Mouse (Mus musculus): ENCODE data around the gene Ttc7. TPM values are rescaled to one million over a fixed set of nuclear protein-coding genes. Genes with fewer than 3 reads are reported as not detected.

Ttc7 gene
- polyA plus RNA-seq, 1 experiment from 2014 or later = 5.3 TPM

- Histone ChIP-seq H3K27me3 (no peaks in the 10 kb centered on the region), H3K9ac (no peak overlapping the region), H3K27ac (replicated peaks) (no peak overlapping the region), H3K4me1 (replicated peaks) (peaks cover 31% of the 10 kb centered on the region), H3K4me3 (no peak overlapping the region), H3K9me3 (no peaks in the 10 kb centered on the region), H3K36me3 (no peaks in the 10 kb centered on the region), H3K4me2 (no peak overlapping the region)
- WGBS = 66% methylated on average over 8 of the region's 8 CpGs
- ATAC-seq (ENCODE audit: low FRiP score, low read depth) = no peak
These were observed 82.6 kb downstream of the Ttc7 start for GRCm38 (mm10) chr17:87365268-87365667.

GRCm38 (mm10) chr17:87366520-87366919 is 83.8 kb downstream of the Ttc7 start:
- no peaks in the 10 kb centered on the region for H3K9me3 ChIP-seq
- no peaks in the 10 kb centered on the region for H3K36me3 ChIP-seq
- no peak overlapping the region for H3K9ac ChIP-seq
- ATAC-seq (ENCODE audit: low FRiP score, low read depth) = no peak
- H3K4me3 ChIP-seq = no peak overlapping the region
- 32% methylated on average over 2 of the region's 2 CpGs for WGBS
- H3K27ac ChIP-seq (replicated peaks) = no peak overlapping the region
- peaks cover 34% of the 10 kb centered on the region for H3K4me1 ChIP-seq (replicated peaks)
- H3K4me2 ChIP-seq = no peak overlapping the region
- no peaks in the 10 kb centered on the region for H3K27me3 ChIP-seq

DNA sequence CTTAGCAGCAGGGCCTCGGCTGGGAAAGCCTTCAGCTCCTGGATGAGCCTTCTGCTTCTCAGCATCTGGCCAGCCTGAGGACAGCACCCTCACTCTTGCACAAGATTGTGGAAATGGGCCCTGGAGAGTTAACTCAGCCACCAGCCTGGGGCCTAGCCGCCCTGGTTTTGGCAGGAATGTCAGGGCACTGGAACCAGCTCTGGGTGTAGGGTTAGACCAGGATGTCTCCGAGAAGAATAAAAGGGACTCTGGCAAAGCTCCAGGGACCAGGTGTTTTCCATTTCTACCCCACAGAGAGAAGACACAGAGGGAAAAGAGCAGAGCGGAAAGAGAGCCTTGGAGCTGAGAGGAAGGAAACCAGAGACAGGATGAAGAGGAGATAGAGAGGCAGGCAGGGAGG is 84.5 kb downstream of the Ttc7 start:
- Histone ChIP-seq H3K36me3 (no peaks in the 10 kb centered on the region), H3K27ac (replicated peaks) (peak overlapping the region; percentile 42; the same call in 1 of the 2 replicates), H3K4me2 (no peak overlapping the region), H3K9me3 (no peaks in the 10 kb centered on the region), H3K9ac (no peak overlapping the region), H3K27me3 (no peaks in the 10 kb centered on the region), H3K4me3 (no peak overlapping the region), H3K4me1 (replicated peaks) (peaks cover 39% of the 10 kb centered on the region)
- ATAC-seq (ENCODE audit: low FRiP score, low read depth) = no peak
- 27% methylated on average over 4 of the region's 4 CpGs for WGBS

DNA sequence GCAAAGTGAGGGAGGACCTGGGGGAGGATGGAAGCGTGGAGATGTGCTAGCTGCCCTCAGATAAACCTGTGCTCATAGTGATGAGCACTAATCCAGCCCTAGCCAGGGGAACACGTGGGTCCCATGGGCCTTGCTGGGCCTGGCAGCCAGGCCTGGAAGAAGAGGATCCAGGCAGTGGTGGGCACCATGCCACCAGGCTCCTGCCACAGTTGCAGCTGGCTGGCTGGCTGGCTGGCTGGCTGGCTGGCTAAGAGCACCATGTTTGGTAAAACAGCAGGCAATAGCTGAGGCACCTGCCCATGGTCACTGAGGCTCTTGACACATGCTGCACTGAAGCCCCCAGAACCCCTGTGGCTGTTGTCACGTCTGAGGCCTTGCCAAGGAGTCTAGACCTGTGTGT is 85.0 kb downstream of the Ttc7 start:
- Histone ChIP-seq H3K9me3 (no peaks in the 10 kb centered on the region), H3K27ac (replicated peaks) (peak overlapping the region; percentile 42), H3K9ac (no peak overlapping the region), H3K36me3 (no peaks in the 10 kb centered on the region), H3K27me3 (no peaks in the 10 kb centered on the region), H3K4me1 (replicated peaks) (peaks cover 44% of the 10 kb centered on the region), H3K4me2 (no peak overlapping the region), H3K4me3 (no peak overlapping the region)
- peak; percentile 24; the same call in 1 of the 2 replicates for ATAC-seq (ENCODE audit: low FRiP score, low read depth)
- WGBS = 46% methylated on average over 3 of the region's 3 CpGs

GRCm38 (mm10) chr17:87368481-87368880 is 85.8 kb downstream of the Ttc7 start:
- Histone ChIP-seq H3K27me3 (no peaks in the 10 kb centered on the region), H3K4me3 (no peak overlapping the region), H3K27ac (replicated peaks) (no peak overlapping the region), H3K4me2 (no peak overlapping the region), H3K36me3 (no peaks in the 10 kb centered on the region), H3K4me1 (replicated peaks) (peaks cover 50% of the 10 kb centered on the region), H3K9me3 (no peaks in the 10 kb centered on the region), H3K9ac (no peak overlapping the region)
- ATAC-seq (ENCODE audit: low FRiP score, low read depth) = no peak
- 85% methylated on average over 10 of the region's 10 CpGs for WGBS

DNA sequence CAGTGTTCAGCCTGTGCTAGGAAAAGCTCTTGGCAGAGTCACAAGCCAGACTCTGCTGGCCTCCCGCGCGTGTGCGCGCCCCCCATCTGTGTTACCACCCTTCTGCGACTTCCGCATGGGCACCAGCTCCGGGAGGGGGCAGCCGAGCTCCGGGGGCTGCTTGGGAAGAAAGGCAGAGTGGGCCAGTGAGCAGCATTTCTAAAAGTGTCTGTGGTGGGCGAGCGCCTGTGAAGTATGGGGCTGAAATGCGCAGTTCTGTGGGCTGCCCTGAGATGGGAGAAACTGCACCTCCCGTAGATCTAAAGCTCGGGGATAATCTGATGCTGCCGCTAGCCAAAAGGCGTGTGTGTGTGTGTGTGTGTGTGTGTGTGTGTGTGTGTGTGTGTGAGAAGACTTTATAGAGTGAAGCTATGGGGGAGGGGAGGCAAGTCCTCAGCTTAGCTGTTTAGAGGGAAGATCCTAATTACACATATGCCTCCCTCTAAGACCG is 86.6 kb downstream of the Ttc7 start:
- H3K27me3 ChIP-seq = no peaks in the 10 kb centered on the region
- H3K4me3 ChIP-seq = no peak overlapping the region
- H3K4me1 ChIP-seq (replicated peaks) = peaks cover 50% of the 10 kb centered on the region
- no peak for ATAC-seq (ENCODE audit: low FRiP score, low read depth)
- no peaks in the 10 kb centered on the region for H3K36me3 ChIP-seq
- no peak overlapping the region for H3K4me2 ChIP-seq
- H3K9ac ChIP-seq = no peak overlapping the region
- 60% methylated on average over 18 of the region's 18 CpGs for WGBS
- no peaks in the 10 kb centered on the region for H3K9me3 ChIP-seq
- no peak overlapping the region for H3K27ac ChIP-seq (replicated peaks)

GRCm38 (mm10) chr17:87372189-87372588 is 89.5 kb downstream of the Ttc7 start:
- no peak for ATAC-seq (ENCODE audit: low FRiP score, low read depth)
- Histone ChIP-seq H3K9ac (no peak overlapping the region), H3K36me3 (no peaks in the 10 kb centered on the region)

GRCm38 (mm10) chr17:87373327-87373726 is 90.6 kb downstream of the Ttc7 start:
- no peak for ATAC-seq (ENCODE audit: low FRiP score, low read depth)

More at GRCm38 (mm10) chr17:87372189-87372588, 89.5 kb downstream of the Ttc7 start:
- H3K9me3 ChIP-seq = no peaks in the 10 kb centered on the region
- H3K4me1 ChIP-seq (replicated peaks) = peaks cover 56% of the 10 kb centered on the region
- WGBS = 48% methylated on average over 7 of the region's 7 CpGs
- H3K4me3 ChIP-seq = no peak overlapping the region
- H3K4me2 ChIP-seq = no peak overlapping the region
- H3K27me3 ChIP-seq = no peaks in the 10 kb centered on the region
- H3K27ac ChIP-seq (replicated peaks) = peak overlapping the region; percentile 78

GRCm38 (mm10) chr17:87375941-87376511 is 93.3 kb downstream of the Ttc7 start:
- H3K4me2 ChIP-seq = no peak overlapping the region
- 63% methylated on average over 10 of the region's 10 CpGs for WGBS
- no peak overlapping the region for H3K9ac ChIP-seq
- H3K4me1 ChIP-seq (replicated peaks) = peaks cover 67% of the 10 kb centered on the region
- no peak for ATAC-seq (ENCODE audit: low FRiP score, low read depth)
- H3K27me3 ChIP-seq = no peaks in the 10 kb centered on the region
- no peaks in the 10 kb centered on the region for H3K9me3 ChIP-seq
- H3K27ac ChIP-seq (replicated peaks) = no peak overlapping the region
- no peak overlapping the region for H3K4me3 ChIP-seq
- H3K36me3 ChIP-seq = no peaks in the 10 kb centered on the region

More at GRCm38 (mm10) chr17:87373327-87373726, 90.6 kb downstream of the Ttc7 start:
- Histone ChIP-seq H3K27me3 (no peaks in the 10 kb centered on the region), H3K4me3 (no peak overlapping the region), H3K27ac (replicated peaks) (0 out of 2 replicates have a peak overlapping the region, but pooled peaks have one; percentile 8), H3K36me3 (no peaks in the 10 kb centered on the region), H3K4me2 (no peak overlapping the region), H3K9me3 (no peaks in the 10 kb centered on the region), H3K4me1 (replicated peaks) (peaks cover 56% of the 10 kb centered on the region), H3K9ac (no peak overlapping the region)
- 91% methylated on average over 9 of the region's 9 CpGs for WGBS

DNA sequence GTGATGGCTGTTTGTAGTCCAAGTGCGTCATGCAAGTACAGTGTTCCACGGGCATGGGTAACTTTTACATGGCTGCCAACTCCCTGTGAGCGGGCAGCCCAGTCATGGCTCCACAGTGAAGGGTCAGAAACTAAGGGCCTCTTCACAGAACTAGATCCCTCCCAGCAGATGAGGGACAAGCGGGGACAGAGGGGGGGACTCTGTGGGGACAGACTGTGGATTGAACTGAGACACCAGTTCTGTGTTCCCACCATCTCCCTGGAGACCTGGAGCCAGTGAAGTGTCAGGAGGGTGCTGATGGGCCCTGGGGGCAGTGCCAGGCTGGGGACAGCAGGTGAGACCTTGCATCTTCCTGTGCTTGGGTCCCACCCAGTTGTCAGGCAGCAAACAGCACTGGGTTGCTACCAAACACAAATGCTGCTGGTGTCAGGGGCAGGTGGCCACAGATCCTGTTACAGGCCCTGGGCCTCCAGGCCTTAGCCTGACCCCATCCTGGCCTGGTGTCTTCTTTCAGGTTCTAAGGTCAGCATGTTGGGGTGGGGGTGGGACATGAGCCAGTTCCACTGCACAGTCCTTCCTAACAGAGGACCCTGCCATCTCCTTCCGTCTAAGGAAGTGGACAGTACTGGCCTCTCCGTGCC is 94.3 kb downstream of the Ttc7 start:
- WGBS = 84% methylated on average over 6 of the region's 6 CpGs
- ATAC-seq (ENCODE audit: low FRiP score, low read depth) = no peak
- H3K4me1 ChIP-seq (replicated peaks) = peaks cover 60% of the 10 kb centered on the region

GRCm38 (mm10) chr17:87377536-87377935 is 94.8 kb downstream of the Ttc7 start:
- no peaks in the 10 kb centered on the region for H3K36me3 ChIP-seq
- no peaks in the 10 kb centered on the region for H3K27me3 ChIP-seq
- peaks cover 55% of the 10 kb centered on the region for H3K4me1 ChIP-seq (replicated peaks)
- H3K9me3 ChIP-seq = no peaks in the 10 kb centered on the region
- WGBS = 51% methylated on average over 6 of the region's 6 CpGs
- H3K9ac ChIP-seq = no peak overlapping the region
- 0 out of 2 replicates have a peak overlapping the region, but pooled peaks have one; percentile 58 for H3K27ac ChIP-seq (replicated peaks)
- H3K4me3 ChIP-seq = no peak overlapping the region
- no peak for ATAC-seq (ENCODE audit: low FRiP score, low read depth)
- no peak overlapping the region for H3K4me2 ChIP-seq

More for the DNA sequence above, 94.3 kb downstream of the Ttc7 start:
- Histone ChIP-seq H3K9ac (no peak overlapping the region), H3K27me3 (no peaks in the 10 kb centered on the region), H3K27ac (replicated peaks) (0 out of 2 replicates have a peak overlapping the region, but pooled peaks have one; percentile 14), H3K4me2 (no peak overlapping the region), H3K9me3 (no peaks in the 10 kb centered on the region), H3K36me3 (no peaks in the 10 kb centered on the region), H3K4me3 (no peak overlapping the region)

- Histone ChIP-seq H3K4me1 (replicated peaks) (peaks cover 48% of the 10 kb centered on the region), H3K9me3 (no peaks in the 10 kb centered on the region), H3K4me2 (no peak overlapping the region), H3K4me3 (no peak overlapping the region), H3K36me3 (no peaks in the 10 kb centered on the region), H3K27ac (replicated peaks) (peak overlapping the region; percentile 58), H3K27me3 (no peaks in the 10 kb centered on the region), H3K9ac (no peak overlapping the region)
- peak; percentile 58 for ATAC-seq (ENCODE audit: low FRiP score, low read depth)
- WGBS = 29% methylated on average over 16 of the region's 16 CpGs
These were observed 95.9 kb downstream of the Ttc7 start for GRCm38 (mm10) chr17:87378354-87379159.
